Mouse (Mus musculus) midbrain, embryonic 11.5 days (tissue): Measurements from ENCODE around the gene Tspyl2. TPM values are rescaled to one million over a fixed set of nuclear protein-coding genes. Genes with fewer than 3 reads are reported as not detected.
"Not testable (repeated sequence)": the region's sequence is repeated elsewhere in the genome, so short reads cannot be mapped to it uniquely, and the experiment has no call there.

Source experiments
- ATAC-seq: fragments of 200-750 bp; cut with Nextera tagmentation; 2 replicates; pipeline ENCODE4 v1.8.0; 2017; ENCODE audit warnings: moderate TSS enrichment, moderate library complexity; ENCODE audit not compliant: low FRiP score
- DNase-seq: peaks from one replicate; pipeline ENCODE4 v3.0.0; 2015; ENCODE audit warnings: low spot score; ENCODE audit errors: missing footprints
- H3K27ac ChIP-seq: fragments of 300-500 bp; sonication (generic); 2 replicates; pipeline ENCODE4 v1.5.1; 2014; ENCODE audit warnings: low read depth, low read length
- H3K27me3 ChIP-seq: fragments of 300-500 bp; sonication (generic); 2 replicates; pipeline ENCODE4 v1.6.1; 2014; ENCODE audit warnings: mild to moderate bottlenecking, low read length, moderate library complexity, mixed read lengths; ENCODE audit not compliant: control insufficient read depth, insufficient read depth
- H3K36me3 ChIP-seq: fragments of 300-500 bp; sonication (generic); 2 replicates; pipeline ENCODE4 v1.6.1; 2014; ENCODE audit warnings: mild to moderate bottlenecking, low read length, moderate library complexity, mixed read lengths; ENCODE audit not compliant: control insufficient read depth, insufficient read depth
- H3K4me1 ChIP-seq: fragments of 300-500 bp; sonication (generic); 2 replicates; pipeline ENCODE4 v1.6.1; 2014; ENCODE audit warnings: low read length; ENCODE audit not compliant: control insufficient read depth, insufficient read depth
- H3K4me2 ChIP-seq: fragments of 300-500 bp; sonication (generic); 2 replicates; pipeline ENCODE4 v1.6.1; 2014; ENCODE audit warnings: mild to moderate bottlenecking, moderate library complexity
- H3K4me3 ChIP-seq: fragments of 300-500 bp; sonication (generic); 2 replicates; pipeline ENCODE4 v1.5.1; 2014; ENCODE audit warnings: low read depth, low read length
- H3K9ac ChIP-seq: fragments of 300-500 bp; sonication (generic); 2 replicates; pipeline ENCODE4 v1.6.1; 2014; ENCODE audit warnings: low read length
- H3K9me3 ChIP-seq: fragments of 300-500 bp; sonication (generic); 2 replicates; pipeline ENCODE4 v1.6.1; 2016; ENCODE audit warnings: low read length; ENCODE audit not compliant: control insufficient read depth
- WGBS: fragments of 180-500 bp; shearing (Covaris S2); extraction: QIAGEN DNeasy Blood & Tissue Kit; methylation state at CpG from one replicate; pipeline ENCODE4 v1.1.7; 2014; 5-methylcytosine and 5-hydroxymethylcytosine counted together
- polyA plus RNA-seq: library from polyadenylated mRNA; unstranded; fragments of >200 nt; fragmentation: Nextera tagmentation; extraction: Ambion mirVana; gene quantifications from 2 replicates; pipeline ENCODE4 v1.2.1, GENCODE M21; 2014

The Tspyl2 gene
- polyA plus RNA-seq, 1 experiment from 2014 or later = 30.1 TPM

DNA sequence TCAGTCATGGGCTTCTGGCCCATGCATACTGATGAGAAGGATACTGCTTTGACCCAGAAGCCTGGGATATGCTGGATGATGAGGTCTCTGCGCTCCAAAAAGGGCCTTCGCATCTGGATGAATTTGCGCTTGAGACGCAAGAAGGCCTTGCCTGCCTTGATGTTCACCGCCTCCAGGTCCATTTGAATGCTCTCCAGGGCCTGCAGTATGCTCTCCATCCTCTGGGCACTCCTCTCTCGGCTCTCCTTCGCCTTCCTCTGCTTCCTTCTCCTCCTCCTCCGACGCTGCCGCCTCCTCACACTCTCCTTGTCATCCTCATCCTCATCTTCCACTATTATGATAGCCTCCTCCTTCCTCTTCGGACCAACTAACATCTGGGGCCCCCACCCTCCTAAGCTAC is 729 bp downstream of the Tspyl2 start:
- H3K9me3 ChIP-seq = no peaks in the 10 kb centered on the region
- H3K27ac ChIP-seq = no peak overlapping the region
- H3K36me3 ChIP-seq = no peaks in the 10 kb centered on the region; the same call in 1 of the 2 replicates
- ATAC-seq (no peak), DNase-seq (no peak)
- H3K9ac ChIP-seq = peak overlapping the region; percentile 73
- H3K4me2 ChIP-seq = peak overlapping the region; percentile 51
- WGBS = 34% methylated on average over 11 of the region's 11 CpGs
- peaks cover 65% of the 10 kb centered on the region for H3K27me3 ChIP-seq
- H3K4me3 ChIP-seq = peak overlapping the region; percentile 62
- H3K4me1 ChIP-seq = peaks cover 6% of the 10 kb centered on the region

DNA sequence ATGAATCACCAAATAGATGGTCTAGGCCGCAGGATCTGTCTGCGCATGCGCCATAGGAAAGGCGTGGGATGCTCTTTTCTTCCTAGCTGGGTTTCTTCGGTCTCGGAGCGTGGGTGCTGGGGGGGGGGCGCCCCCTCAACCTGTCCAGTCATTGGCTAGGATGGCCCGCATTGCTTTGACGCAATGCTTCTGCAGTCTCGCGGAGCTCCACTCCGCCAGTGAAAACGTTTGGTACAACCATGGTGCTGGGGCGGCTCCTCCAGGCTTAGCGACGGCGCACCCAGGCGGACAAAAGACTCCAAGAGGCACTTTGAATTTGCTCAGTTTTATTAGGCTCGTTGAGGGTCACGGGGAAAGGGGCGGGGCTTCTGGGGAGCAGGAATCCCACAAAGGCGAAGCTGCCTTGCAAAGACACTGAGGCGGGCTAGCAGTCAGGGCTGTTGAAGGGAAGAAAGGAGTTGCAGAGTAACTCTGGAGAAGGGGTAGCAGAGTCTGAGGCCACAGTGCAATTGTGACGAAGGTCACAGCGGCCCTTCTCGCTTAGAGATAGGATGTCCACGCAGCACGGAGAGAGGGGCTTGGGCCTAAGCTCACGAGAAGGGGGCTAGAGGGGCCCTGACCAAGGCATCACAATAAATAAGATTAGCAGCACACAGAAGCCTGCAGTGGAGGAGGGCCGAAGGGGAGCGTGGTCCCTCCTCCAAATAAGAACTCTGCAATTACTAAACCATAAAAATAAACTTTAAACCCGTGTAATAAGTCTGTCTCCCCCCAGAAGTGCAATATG is 5.5 kb downstream of the Tspyl2 start:
- ATAC-seq (peak; percentile 99), DNase-seq (peak; percentile 97)
- peak overlapping the region; percentile 88 for H3K27ac ChIP-seq
- H3K4me3 ChIP-seq = peak overlapping the region; percentile 13; the same call in 1 of the 2 replicates
- H3K9ac ChIP-seq = peak overlapping the region; percentile 58
- no peaks in the 10 kb centered on the region for H3K9me3 ChIP-seq
- H3K27me3 ChIP-seq = peaks cover 31% of the 10 kb centered on the region
- H3K4me2 ChIP-seq = peak overlapping the region; percentile 42
- 8% methylated on average over 33 of the region's 33 CpGs for WGBS
- no peaks in the 10 kb centered on the region; the same call in 1 of the 2 replicates for H3K36me3 ChIP-seq
- peaks cover 6% of the 10 kb centered on the region for H3K4me1 ChIP-seq

DNA sequence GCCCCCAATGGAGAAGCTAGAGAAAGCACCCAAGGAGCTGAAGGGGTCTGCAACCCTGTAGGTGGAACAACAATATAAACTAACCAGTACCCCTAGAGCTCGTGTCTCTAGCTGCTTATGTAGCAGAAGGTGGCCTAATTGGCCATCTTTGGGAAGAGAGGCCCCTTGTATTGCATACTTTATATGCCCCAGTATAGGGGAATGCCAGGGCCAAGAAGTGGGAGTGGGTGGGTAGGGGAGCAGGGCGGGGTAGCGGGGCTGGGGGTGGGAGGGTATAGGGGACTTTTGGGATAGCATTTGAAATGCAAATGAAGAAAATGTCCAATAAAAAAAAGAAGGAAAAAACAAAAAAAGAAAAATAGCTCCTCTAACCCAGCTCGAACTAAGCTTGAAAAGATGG is 6.1 kb downstream of the Tspyl2 start:
- peak overlapping the region; percentile 14; the same call in 1 of the 2 replicates for H3K4me2 ChIP-seq
- H3K27ac ChIP-seq = peak overlapping the region; percentile 30; the same call in 1 of the 2 replicates
- H3K36me3 ChIP-seq, H3K9ac ChIP-seq, DNase-seq, H3K9me3 ChIP-seq, H3K4me1 ChIP-seq: not testable (repeated sequence)
- H3K27me3 ChIP-seq = peaks cover 28% of the 10 kb centered on the region
- H3K4me3 ChIP-seq = peak overlapping the region; percentile 13; the same call in 1 of the 2 replicates
- 49% methylated on average over 4 of the region's 4 CpGs for WGBS
- peak; percentile 51; the same call in 1 of the 2 replicates for ATAC-seq

DNA sequence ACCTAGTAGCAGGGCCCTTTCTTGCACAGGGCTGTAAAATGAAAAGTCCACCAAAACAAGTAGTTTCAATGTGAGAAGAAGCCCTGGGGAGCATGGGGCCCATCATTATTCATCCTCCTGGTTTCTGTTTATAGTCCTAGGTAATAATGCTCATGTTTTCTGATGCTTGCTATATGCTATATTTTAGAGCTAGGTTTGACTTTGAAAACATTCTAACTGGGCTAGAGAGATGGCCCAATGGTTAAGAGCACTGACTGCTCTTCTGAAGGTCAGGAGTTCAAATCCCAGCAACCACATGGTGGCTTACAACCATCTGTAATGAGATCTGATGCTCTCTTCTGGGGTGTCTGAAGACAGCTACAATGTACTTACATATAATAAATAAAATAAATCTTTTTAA is 12.8 kb downstream of the Tspyl2 start:
- DNase-seq, H3K9me3 ChIP-seq, H3K4me1 ChIP-seq, H3K27ac ChIP-seq, H3K4me3 ChIP-seq, H3K36me3 ChIP-seq, H3K4me2 ChIP-seq, H3K9ac ChIP-seq, ATAC-seq: not testable (repeated sequence)
- H3K27me3 ChIP-seq = peaks cover 42% of the 10 kb centered on the region

DNA sequence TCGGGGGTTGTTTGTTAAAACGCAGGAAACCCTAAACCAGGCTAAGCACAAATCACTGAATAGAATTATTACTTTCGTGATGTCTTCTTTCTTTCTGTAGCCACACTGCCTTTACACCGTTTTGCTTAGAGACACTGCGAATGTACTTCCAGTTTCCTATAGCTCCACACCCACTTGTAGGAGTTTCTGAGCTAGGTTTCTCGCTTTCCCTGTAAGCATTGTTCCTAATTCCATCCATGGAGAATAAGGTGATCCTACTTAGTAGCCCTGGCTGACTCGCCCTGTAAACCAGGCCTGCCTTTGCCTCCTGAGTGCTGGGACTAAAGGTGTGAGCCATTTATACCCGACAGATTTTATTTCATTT is 14.6 kb downstream of the Tspyl2 start:
- peaks cover 41% of the 10 kb centered on the region for H3K27me3 ChIP-seq

DNA sequence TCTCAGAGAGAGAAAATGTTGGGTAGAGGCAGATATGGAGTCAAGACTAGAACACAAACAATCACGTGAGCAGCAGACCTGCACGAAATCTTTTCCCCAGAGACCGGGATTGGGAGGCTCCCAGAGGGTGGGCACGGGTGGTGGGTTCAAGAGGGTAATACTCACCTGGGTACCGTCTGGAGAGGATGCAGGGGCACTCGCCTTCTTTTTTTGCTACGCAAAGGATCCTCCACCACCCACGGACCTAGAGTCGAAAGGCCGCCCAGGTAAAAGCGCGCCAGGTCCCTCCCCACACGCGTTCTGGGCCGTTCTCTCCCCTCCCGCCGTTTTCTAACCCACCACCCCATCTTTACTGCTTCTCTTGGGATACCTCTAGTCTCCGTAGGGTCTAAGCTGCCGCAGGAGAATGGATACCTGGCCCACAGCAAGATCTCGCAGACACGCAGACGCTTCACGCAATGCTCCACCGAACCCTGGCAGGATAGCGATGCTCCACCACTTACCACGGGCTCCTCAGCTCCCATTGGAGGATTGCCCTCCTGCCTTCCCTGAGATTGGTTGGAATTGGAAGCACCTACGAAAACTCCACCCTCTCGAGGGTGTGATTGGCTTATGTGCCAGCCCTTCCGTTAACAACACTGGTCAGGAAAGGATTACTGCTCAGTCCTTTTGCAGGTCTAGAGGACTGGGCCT is 15.1 kb downstream of the Tspyl2 start, which contains the start of gene Kantr:
TSS of gene Kantr (minus strand) at position 500 of the 693 bp plus-strand sequence.
- peaks cover 41% of the 10 kb centered on the region for H3K27me3 ChIP-seq

More for the DNA sequence above, 14.6 kb downstream of the Tspyl2 start:
- Histone ChIP-seq H3K27ac (no peak overlapping the region), H3K4me3 (peak overlapping the region; percentile 53), H3K9ac (peak overlapping the region; percentile 42; the same call in 1 of the 2 replicates), H3K36me3 (no peaks in the 10 kb centered on the region), H3K4me2 (peak overlapping the region; percentile 54), H3K9me3 (no peaks in the 10 kb centered on the region), H3K4me1 (no peaks in the 10 kb centered on the region)
- ATAC-seq = peak; percentile 22; the same call in 1 of the 2 replicates
- no peak for DNase-seq
- 25% methylated on average over 8 of the region's 8 CpGs for WGBS

DNA sequence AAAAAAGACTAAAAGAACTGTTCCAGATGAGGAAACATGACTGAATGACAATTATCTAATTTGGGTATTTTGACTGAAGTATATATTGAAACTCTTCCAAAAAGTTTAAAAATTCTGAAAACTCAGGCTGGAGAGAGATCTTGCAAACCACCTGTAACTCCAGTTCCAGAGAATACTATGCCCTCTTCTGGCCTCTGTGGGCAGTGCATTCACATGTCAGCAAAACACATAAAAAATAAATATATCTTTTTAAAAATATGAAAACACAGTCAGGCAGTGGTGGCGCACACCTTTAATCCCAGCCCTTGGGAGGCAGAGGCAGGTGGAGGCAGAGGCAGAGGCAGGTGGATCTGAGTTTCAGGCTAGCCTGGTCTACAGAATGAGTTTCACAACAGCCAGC is 18.6 kb downstream of the Tspyl2 start:
- ATAC-seq (no peak), DNase-seq (no peak)
- Histone ChIP-seq H3K9me3 (no peaks in the 10 kb centered on the region), H3K9ac (no peak overlapping the region), H3K4me3 (no peak overlapping the region), H3K4me1 (no peaks in the 10 kb centered on the region), H3K4me2 (no peak overlapping the region), H3K36me3 (no peaks in the 10 kb centered on the region), H3K27ac (no peak overlapping the region), H3K27me3 (peaks cover 30% of the 10 kb centered on the region)
- 88% methylated on average over 1 of the region's 1 CpGs for WGBS

More for the DNA sequence above, 15.1 kb downstream of the Tspyl2 start, which contains the start of gene Kantr:
- Histone ChIP-seq H3K36me3 (no peaks in the 10 kb centered on the region), H3K4me1 (no peaks in the 10 kb centered on the region), H3K4me3 (peak within 1 kb of the TSS; percentile 53), H3K9me3 (no peaks in the 10 kb centered on the region), H3K9ac (peak within 1 kb of the TSS; percentile 69), H3K4me2 (peak within 1 kb of the TSS; percentile 54), H3K27ac (no peak within 1 kb of the TSS)
- ATAC-seq (peak; percentile 99), DNase-seq (peak; percentile 90)
- WGBS = 12% methylated on average over 27 of the region's 29 CpGs

DNA sequence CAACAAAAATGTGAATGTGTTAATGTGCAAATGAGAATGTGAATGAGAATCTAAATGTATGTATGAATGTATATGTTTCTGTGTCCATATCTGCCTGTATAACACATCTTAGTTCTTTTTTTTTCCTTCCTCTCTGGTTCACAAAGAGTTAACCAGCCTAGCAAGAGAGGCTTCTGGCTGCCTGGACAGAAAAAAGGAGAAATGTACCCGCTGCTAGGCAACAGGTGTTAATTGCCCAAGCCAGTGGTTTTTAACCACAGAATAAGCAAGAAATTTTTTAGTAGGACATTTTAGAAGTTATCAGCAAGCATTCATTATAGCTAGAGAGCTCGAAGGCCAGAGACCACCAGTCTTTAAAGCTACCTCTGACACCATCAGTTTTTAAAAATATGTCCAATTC is 19.4 kb downstream of the Tspyl2 start:
- 57% methylated on average over 2 of the region's 2 CpGs for WGBS
- Histone ChIP-seq H3K36me3 (no peaks in the 10 kb centered on the region), H3K9ac (no peak overlapping the region), H3K4me1 (no peaks in the 10 kb centered on the region), H3K27ac (no peak overlapping the region), H3K27me3 (peaks cover 25% of the 10 kb centered on the region), H3K4me2 (no peak overlapping the region), H3K9me3 (no peaks in the 10 kb centered on the region), H3K4me3 (no peak overlapping the region)
- DNase-seq (no peak), ATAC-seq (no peak)

DNA sequence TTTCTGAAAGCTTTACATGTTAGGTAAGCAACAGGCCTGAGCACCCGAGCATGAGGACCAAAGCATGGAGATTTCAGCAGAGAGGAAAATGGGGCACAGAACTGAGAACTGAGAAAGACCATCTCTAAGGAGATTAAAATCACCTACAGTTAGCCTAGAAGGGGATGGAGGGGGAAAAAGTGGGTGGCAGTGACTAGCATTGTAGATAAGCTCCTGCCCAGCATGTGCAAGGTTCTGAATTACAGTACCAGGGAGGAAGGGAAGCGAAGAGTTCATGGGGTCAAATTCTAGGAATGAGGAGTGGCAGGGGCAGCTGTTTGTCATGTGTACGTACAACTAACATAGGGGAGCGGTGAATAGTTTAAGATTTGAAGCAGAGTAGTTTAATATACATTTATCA is 21.7 kb downstream of the Tspyl2 start:
- DNase-seq (no peak), ATAC-seq (no peak)
- Histone ChIP-seq H3K27ac (no peak overlapping the region), H3K9ac (no peak overlapping the region), H3K27me3 (peaks cover 10% of the 10 kb centered on the region), H3K4me3 (no peak overlapping the region), H3K9me3 (no peaks in the 10 kb centered on the region), H3K36me3 (no peaks in the 10 kb centered on the region), H3K4me2 (no peak overlapping the region), H3K4me1 (no peaks in the 10 kb centered on the region)
- 88% methylated on average over 4 of the region's 4 CpGs for WGBS
